Mouse (Mus musculus) lung, postnatal 36 days (tissue): ENCODE data around the gene Nlrp1b.
A peak's percentile ranks its signal among the peaks of the same experiment; 100 is the strongest.

Experiments used
- DNase-seq: peaks from one replicate; pipeline ENCODE4 v3.0.0; 2022; ENCODE audit warnings: mixed read lengths

The Nlrp1b gene

GRCm38 (mm10) chr11:71230684-71231480 is at the start of gene Nlrp1b:
Gene Nlrp1b, minus strand, starts transcription at chr11:71230733.
- peak; percentile 49 for DNase-seq

GRCm38 (mm10) chr11:71261036-71261435 is 30.5 kb upstream of the Nlrp1b start:
- no peak for DNase-seq

- DNase-seq: peak; percentile 58
Observed at GRCm38 (mm10) chr11:71251333-71251732, 20.8 kb upstream of the Nlrp1b start.

DNA sequence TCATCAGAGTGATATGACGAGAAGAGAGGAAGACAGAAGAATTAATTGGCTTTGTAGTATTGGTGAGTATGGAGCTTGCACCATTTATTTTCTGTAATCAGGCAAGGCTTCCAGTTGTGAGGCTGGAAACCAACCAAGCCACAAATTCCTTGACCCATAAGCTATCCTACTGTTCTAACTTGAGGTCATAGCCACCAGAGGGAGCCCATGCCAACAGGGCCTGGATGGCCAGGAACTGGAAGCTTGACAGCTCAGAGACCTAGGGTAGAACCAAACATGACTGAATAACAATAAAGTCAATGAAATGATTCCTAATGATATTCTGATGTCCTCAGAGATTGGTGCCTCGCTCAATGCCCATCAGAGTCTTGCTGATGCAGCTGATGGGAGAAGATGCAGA is 5.9 kb downstream of the Nlrp1b start:
- DNase-seq: peak; percentile 34

DNA sequence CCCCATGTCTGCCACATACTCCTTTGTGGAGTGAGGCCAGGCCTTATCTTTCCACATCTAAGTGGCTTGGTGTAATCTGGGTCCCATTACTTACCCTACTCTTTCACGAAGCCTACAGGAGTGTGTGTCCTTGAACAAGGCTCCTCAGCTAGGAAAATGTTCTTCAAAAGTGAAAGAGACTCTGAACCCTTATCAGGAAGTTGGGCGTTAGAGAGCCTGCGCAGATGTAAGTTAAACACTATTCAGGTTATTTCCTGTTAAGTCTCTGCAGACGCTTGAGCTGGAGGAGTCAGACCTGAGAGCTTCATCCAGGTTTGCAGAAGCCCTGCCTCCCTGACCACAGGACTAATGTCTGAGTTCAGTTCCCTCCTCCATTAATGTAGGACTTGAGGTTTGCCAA is 27.8 kb downstream of the Nlrp1b start:
- DNase-seq: peak; percentile 5

- DNase-seq: no peak
Observed at GRCm38 (mm10) chr11:71199349-71199748, 31.2 kb downstream of the Nlrp1b start.

DNA sequence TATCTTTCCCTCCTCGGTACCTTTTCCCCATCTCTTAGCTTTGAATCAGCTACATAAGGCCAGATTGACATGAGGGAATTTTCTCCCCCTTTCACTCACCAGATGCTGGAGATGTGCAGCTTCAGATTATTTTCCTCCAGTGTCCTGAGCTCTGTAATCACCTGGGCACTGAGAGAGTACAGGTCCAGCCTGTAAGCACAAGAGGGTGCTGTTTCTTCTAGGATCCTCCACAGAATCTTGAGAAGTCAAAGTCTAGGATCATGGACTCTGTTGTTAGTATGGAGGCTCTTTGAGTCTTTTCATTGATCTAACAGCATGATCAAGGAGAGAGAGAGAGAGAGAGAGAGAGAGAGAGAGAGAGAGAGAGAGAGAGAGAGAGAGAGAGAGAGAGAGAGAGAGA is 60.9 kb downstream of the Nlrp1b start:
- DNase-seq: no peak

GRCm38 (mm10) chr11:71164139-71164538 is 66.4 kb downstream of the Nlrp1b start:
- DNase-seq: no peak

DNA sequence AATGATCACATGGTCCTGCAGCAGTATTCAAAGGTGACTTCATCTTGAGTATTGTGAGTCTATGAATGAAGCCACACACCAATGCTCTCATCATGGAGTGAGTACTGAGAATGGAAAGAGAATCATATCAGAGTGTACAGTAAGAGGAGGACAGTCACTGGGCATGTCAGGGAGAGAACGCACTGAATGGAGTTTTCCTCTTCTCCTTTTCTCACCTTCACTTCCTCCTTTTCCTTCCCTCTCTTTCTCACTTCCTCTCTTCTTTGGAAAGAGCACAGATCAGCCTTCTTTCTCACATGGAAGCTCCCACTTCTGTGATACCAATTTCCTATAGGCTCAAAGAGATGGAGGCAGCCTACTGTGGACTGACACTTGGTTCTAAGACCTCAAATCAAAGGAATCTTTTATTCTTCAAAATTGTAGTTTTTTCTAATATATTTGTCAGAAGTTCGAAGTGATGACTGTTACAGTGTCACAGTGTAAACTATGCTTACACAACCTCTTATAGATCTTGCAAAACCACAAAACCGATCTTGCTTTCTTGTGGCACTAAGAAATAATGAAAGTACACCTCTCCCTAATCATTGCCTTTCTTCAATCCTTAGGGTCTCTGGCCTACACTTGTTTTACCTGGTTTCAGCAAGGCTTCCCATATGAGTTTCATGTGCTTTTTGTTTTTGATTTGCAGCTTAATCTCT is 70.9 kb downstream of the Nlrp1b start:
- peak; percentile 7 for DNase-seq

- DNase-seq: no peak
Observed at GRCm38 (mm10) chr11:71155272-71155671, 75.3 kb downstream of the Nlrp1b start.

- DNase-seq: peak; percentile 45
Observed at GRCm38 (mm10) chr11:71144661-71145060, 85.9 kb downstream of the Nlrp1b start, which contains the start of gene Nlrp1a. Gene Nlrp1a, minus strand, starts transcription at chr11:71144704.

DNA sequence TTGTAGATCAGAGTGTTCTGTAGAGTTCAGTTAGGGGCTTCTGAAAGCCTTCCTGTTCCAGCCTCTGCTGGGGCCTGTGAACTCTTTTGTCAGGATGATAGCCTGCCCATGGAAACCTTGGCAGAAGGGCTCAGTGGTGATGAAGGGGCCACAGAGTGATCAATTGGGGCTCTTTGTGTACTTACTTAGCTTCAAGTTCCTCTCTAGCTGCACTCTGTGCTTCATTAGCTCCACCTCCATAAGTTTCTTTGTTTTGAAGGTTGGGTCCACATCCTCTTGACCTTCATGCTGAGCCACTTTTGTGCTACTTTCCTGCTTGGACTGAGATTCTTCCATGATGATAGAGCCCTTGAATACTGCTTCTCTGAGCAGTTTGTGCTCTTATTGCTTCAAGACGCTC is 88.5 kb downstream of the Nlrp1b start:
- DNase-seq: peak; percentile 42

- no peak for DNase-seq
Observed at GRCm38 (mm10) chr11:71107128-71107527, 123.4 kb downstream of the Nlrp1b start.

- DNase-seq: no peak
Observed at GRCm38 (mm10) chr11:71106261-71107021, 124.1 kb downstream of the Nlrp1b start.

DNA sequence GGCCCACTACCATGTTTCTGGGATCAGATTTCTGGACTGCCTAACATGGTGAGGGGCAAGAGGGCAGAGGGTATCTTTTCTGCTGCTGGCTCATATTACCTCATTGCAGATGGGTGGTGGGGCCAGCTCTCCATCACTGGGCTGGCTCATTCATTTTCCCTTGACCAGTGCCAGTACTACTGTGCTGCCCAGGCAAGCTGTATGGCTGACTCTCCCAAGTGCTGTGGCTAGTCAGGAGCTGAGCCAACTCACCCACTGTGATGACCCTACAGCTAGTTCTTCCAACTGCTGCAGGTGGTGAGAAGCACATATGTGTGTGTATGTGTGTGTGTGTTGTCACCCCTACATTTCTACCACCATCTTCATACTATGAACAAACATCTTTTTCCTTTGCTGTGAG is 126.6 kb downstream of the Nlrp1b start:
- DNase-seq: no peak
